Mouse (Mus musculus): Measurements from ENCODE around the gene Ferd3l. TPM values are rescaled to one million over a fixed set of nuclear protein-coding genes. Genes with fewer than 3 reads are reported as not detected.
A peak's percentile ranks its signal among the peaks of the same experiment; 100 is the strongest.

The Ferd3l gene
- polyA plus RNA-seq, 1 experiment from 2014 or later: not detected

DNA sequence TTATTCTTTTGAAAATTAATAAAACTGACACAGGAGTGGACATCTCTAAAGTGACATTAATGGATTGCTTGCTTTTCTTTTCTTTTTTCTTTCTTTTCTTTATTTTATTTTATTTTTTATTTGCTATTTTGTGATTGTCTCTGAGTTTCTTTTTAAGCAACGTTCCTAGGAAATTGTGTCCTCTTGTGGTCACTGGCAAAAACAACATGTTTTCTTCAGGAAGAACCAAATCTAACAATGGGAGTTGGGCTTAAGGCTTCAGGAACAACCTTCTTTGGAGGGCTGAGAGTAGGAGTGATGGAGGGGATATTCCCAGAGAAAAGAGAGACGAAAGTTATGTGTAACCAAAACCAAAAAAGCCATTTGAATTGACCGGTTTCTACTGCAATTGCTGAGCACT lies 24.6 kb downstream of the Ferd3l start:
- no peaks in the 10 kb centered on the region for H3K9me3 ChIP-seq (ENCODE audit: control insufficient read depth, low read length)
- H3K9ac ChIP-seq (ENCODE audit: low read length): no peak overlapping the region
- H3K27me3 ChIP-seq (ENCODE audit: control insufficient read depth, insufficient read depth, low read length): peaks cover 4% of the 10 kb centered on the region; the same call in 1 of the 2 replicates
- TF ChIP-seq CTCF (IDR thresholded peaks at IDR 0.05; ENCODE audit: low read depth): peak; percentile 64
- no peak for TF ChIP-seq EP300 (optimal IDR thresholded peaks at IDR 0.05)
- no peak overlapping the region for H3K4me2 ChIP-seq (replicated peaks; ENCODE audit: low read depth)
- no peak overlapping the region for H3K4me3 ChIP-seq (ENCODE audit: low read depth, low read length)
- H3K36me3 ChIP-seq (ENCODE audit: control insufficient read depth, insufficient read depth, low read length): no peaks in the 10 kb centered on the region
- no peak for DNase-seq (ENCODE audit: low spot score)
- 6% methylated on average over 3 of the region's 3 CpGs for WGBS
- H3K27ac ChIP-seq (replicated peaks): no peak overlapping the region
- H3K4me1 ChIP-seq (replicated peaks; ENCODE audit: control insufficient read depth, insufficient read depth): no peaks in the 10 kb centered on the region
- no peak for ATAC-seq (ENCODE audit: low FRiP score, low TSS enrichment)

DNA sequence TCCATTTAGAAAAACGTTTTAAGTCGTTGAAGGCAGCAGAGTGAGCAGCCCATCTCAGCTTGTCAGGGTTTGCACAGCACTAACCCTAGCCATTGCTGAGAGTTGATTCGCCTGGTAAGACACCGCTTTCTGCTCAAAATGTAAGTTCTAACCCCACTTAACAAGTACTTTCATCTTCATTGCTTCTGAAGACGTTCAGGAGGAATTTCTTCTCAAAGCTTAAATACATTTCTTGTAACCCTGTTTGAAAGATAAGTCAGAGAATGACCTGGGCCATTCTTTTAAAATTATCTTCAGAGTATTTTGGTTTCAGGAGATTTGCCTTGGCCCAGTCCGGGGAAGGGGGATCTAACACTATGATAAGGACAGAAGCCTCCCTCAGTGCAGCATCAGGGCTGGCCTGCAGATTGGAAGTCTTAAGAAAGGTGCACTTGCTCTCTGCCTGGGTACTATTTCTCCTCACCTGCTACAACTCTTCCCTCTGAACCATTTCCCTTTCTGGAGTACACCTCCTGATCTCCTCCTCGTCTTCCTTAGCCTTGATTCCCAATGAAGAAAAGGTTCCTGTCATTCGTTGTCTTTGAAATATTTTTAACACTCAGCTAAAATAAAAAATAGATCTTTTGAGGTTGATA lies 26.8 kb downstream of the Ferd3l start:
- no peaks in the 10 kb centered on the region for H3K4me1 ChIP-seq (replicated peaks; ENCODE audit: control insufficient read depth, insufficient read depth)
- no peak overlapping the region for H3K9ac ChIP-seq (ENCODE audit: low read length)
- no peaks in the 10 kb centered on the region for H3K36me3 ChIP-seq (ENCODE audit: control insufficient read depth, insufficient read depth, low read length)
- H3K4me2 ChIP-seq (replicated peaks; ENCODE audit: low read depth): no peak overlapping the region
- WGBS: 46% methylated on average over 8 of the region's 8 CpGs
- H3K27ac ChIP-seq (replicated peaks): no peak overlapping the region
- no peaks in the 10 kb centered on the region for H3K9me3 ChIP-seq (ENCODE audit: control insufficient read depth, low read length)
- no peak for TF ChIP-seq EP300 (optimal IDR thresholded peaks at IDR 0.05)
- TF ChIP-seq CTCF (IDR thresholded peaks at IDR 0.05; ENCODE audit: low read depth): no peak
- no peak overlapping the region for H3K4me3 ChIP-seq (ENCODE audit: low read depth, low read length)
- DNase-seq (ENCODE audit: low spot score): no peak
- ATAC-seq (ENCODE audit: low FRiP score, low TSS enrichment): no peak
- peaks cover 7% of the 10 kb centered on the region; the same call in 1 of the 2 replicates for H3K27me3 ChIP-seq (ENCODE audit: control insufficient read depth, insufficient read depth, low read length)

DNA sequence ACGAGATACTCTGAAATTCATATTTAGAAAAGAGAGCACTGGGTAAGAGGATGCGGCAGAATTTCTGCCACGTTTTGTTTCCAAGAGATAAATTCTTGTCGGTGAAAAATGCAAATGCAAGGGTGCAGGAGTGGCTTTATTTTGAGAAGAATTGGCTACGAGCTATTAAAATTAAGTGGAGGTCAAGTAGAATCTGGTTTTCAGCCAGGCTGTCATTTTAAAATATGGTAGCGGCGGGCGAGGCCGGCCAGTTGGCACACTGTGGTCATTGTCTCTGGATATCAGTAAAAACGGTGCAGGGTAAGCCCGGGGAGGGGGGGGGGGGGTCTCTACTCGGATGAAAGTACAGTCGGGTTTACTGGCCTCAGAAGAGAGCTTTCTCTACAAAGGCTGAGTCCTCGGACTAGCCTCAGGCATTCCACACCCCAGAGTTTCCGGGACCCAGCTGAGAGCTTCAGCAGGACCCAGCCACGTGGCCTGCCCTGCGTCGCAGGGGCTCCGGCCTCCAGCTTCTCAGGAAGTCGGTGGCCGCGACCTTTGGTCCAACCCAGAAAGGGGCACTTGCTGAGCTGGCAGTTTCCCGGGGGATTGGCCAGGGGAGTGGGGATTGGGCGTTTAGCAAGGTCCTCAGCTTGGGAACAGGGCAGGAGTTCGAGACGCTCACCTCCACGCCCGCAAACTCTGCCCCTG lies 27.5 kb downstream of the Ferd3l start:
- Histone ChIP-seq H3K27ac (replicated peaks) (no peak overlapping the region), H3K27me3 (ENCODE audit: control insufficient read depth, insufficient read depth, low read length) (peaks cover 7% of the 10 kb centered on the region; the same call in 1 of the 2 replicates), H3K4me1 (replicated peaks; ENCODE audit: control insufficient read depth, insufficient read depth) (no peaks in the 10 kb centered on the region), H3K9ac (ENCODE audit: low read length) (no peak overlapping the region), H3K4me2 (replicated peaks; ENCODE audit: low read depth) (peak overlapping the region; percentile 78), H3K9me3 (ENCODE audit: control insufficient read depth, low read length) (no peaks in the 10 kb centered on the region), H3K4me3 (ENCODE audit: low read depth, low read length) (peak overlapping the region; percentile 4; the same call in 1 of the 2 replicates), H3K36me3 (ENCODE audit: control insufficient read depth, insufficient read depth, low read length) (no peaks in the 10 kb centered on the region)
- DNase-seq (ENCODE audit: low spot score): no peak
- TF ChIP-seq EP300 (optimal IDR thresholded peaks at IDR 0.05) (no peak), CTCF (IDR thresholded peaks at IDR 0.05; ENCODE audit: low read depth) (no peak)
- WGBS: 11% methylated on average over 28 of the region's 28 CpGs
- no peak for ATAC-seq (ENCODE audit: low FRiP score, low TSS enrichment)

DNA sequence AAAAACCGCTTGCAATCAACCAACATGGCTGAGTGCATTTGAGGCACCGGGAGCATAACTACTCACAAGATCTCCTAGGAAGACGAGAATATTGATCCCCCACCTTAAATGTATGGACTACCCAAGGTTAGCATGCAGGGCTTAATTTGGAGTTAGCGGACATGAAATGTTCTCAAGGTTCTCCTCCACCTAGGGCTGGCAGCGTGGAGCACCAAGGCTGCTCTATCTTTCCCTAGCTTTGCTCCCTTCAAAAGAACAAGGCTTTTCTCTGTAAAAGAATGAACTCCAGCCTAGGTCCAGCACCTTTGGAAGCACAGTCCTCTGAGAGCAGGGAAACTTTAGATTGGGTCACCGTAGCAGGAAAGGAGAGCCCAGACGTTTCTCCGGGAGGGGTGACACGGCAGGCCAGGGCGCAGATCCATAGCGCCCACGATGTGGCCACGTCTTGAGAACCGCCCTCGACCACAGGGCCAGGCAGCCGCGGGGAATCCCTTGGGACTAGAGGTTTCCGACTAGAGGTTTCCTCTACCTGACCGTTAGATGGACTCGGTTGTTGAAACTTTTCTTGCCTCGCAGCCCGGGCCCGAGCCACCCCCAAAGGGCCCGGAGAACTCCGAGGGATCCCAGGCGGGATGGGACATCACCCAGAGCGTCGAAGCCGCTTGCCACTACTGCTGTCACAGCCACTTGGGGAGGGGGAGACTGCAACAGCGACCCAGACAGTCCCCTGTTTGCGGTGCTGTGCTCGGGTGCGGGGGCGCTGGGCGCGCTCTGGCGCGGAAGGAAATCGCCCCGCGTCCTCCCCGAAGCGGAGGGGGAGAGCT lies 28.6 kb downstream of the Ferd3l start:
- H3K9me3 ChIP-seq (ENCODE audit: control insufficient read depth, low read length): no peaks in the 10 kb centered on the region
- no peaks in the 10 kb centered on the region for H3K36me3 ChIP-seq (ENCODE audit: control insufficient read depth, insufficient read depth, low read length)
- peaks cover 7% of the 10 kb centered on the region; the same call in 1 of the 2 replicates for H3K27me3 ChIP-seq (ENCODE audit: control insufficient read depth, insufficient read depth, low read length)
- peak overlapping the region; percentile 69 for H3K9ac ChIP-seq (ENCODE audit: low read length)
- peak overlapping the region; percentile 67 for H3K4me3 ChIP-seq (ENCODE audit: low read depth, low read length)
- peak overlapping the region; percentile 78 for H3K27ac ChIP-seq (replicated peaks)
- TF ChIP-seq EP300 (optimal IDR thresholded peaks at IDR 0.05) (no peak), CTCF (IDR thresholded peaks at IDR 0.05; ENCODE audit: low read depth) (no peak)
- H3K4me1 ChIP-seq (replicated peaks; ENCODE audit: control insufficient read depth, insufficient read depth): no peaks in the 10 kb centered on the region
- no peak; the same call in 1 of the 2 replicates for ATAC-seq (ENCODE audit: low FRiP score, low TSS enrichment)
- WGBS: 2% methylated on average over 41 of the region's 43 CpGs
- peak overlapping the region; percentile 78 for H3K4me2 ChIP-seq (replicated peaks; ENCODE audit: low read depth)
- no peak for DNase-seq (ENCODE audit: low spot score)

DNA sequence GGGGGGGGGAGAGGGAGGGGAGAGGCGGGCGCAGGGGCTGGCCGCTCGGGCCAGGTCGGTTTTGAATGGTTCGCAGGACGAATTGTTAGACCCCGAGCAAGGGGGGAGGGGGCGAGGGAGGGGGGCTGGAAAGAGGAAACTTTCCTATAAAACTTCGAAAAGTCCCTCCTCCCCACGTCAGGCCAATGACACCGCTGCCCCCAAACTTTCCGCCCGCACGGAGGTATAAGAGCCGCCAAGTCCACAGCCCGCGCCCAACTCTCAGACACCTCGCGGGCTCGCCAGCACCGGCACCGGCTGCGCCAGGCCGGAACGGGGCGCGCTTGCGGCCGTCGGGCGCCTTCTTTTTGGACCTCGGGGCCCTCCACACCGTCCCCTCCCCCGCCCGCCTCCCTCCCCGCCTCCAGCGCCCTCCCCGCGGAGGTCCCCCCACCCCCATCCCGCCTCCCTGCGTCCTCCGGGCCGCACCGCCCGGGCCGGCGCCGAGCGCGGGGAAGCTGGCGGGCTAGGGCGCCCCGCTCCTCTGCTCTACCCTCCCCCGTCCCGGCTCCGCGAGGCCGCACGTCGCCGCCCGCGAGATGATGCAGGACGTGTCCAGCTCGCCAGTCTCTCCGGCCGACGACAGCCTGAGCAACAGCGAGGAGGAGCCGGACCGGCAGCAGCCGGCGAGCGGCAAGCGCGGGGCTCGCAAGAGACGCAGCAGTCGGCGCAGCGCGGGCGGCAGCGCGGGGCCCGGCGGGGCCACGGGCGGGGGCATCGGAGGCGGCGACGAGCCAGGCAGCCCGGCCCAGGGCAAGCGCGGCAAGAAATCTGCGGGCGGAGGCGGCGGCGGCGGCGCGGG lies 29.4 kb downstream of the Ferd3l start, which contains the start of gene Twist1:
Gene Twist1 (plus strand): TSS at position 272 of the 841 bp plus-strand sequence.
- no peaks in the 10 kb centered on the region for H3K9me3 ChIP-seq (ENCODE audit: control insufficient read depth, low read length)
- peak; percentile 45 for DNase-seq (ENCODE audit: low spot score)
- peak; percentile 82 for ATAC-seq (ENCODE audit: low FRiP score, low TSS enrichment)
- H3K36me3 ChIP-seq (ENCODE audit: control insufficient read depth, insufficient read depth, low read length): no peaks in the 10 kb centered on the region
- peak within 1 kb of the TSS; percentile 69 for H3K9ac ChIP-seq (ENCODE audit: low read length)
- peak within 1 kb of the TSS; percentile 78 for H3K27ac ChIP-seq (replicated peaks)
- no peaks in the 10 kb centered on the region for H3K4me1 ChIP-seq (replicated peaks; ENCODE audit: control insufficient read depth, insufficient read depth)
- peak within 1 kb of the TSS; percentile 67 for H3K4me3 ChIP-seq (ENCODE audit: low read depth, low read length)
- peaks cover 7% of the 10 kb centered on the region; the same call in 1 of the 2 replicates for H3K27me3 ChIP-seq (ENCODE audit: control insufficient read depth, insufficient read depth, low read length)
- H3K4me2 ChIP-seq (replicated peaks; ENCODE audit: low read depth): peak within 1 kb of the TSS; percentile 78
- no peak for TF ChIP-seq EP300 (optimal IDR thresholded peaks at IDR 0.05)
- peak; percentile 15; the same call in 1 of the 2 replicates for TF ChIP-seq CTCF (IDR thresholded peaks at IDR 0.05; ENCODE audit: low read depth)
- under 1% methylated on average over 62 of the region's 105 CpGs for WGBS

Data from stomach, postnatal 0 days (tissue).